Mouse (Mus musculus) lung, embryonic 16.5 days (tissue): ENCODE measurements at regions not wholly inside any gene's neighbourhood (a gene's known extent, or its start where the extent isn't known, plus 50 kb on each side); places are given as distances from the start of the nearest gene placed in this dataset.

Experiments used
- ATAC-seq: fragments of 200-750 bp; cut with Nextera tagmentation; 2 replicates; pipeline ENCODE4 v1.8.0; 2017; ENCODE audit warnings: low read depth, mild to moderate bottlenecking, moderate library complexity
- H3K27ac ChIP-seq: fragments of 300-500 bp; sonication (generic); 2 replicates; pipeline ENCODE4 v1.5.1; 2014; ENCODE audit warnings: mild to moderate bottlenecking, control low read depth, low read length
- H3K27me3 ChIP-seq: fragments of 300-500 bp; sonication (generic); 2 replicates; pipeline ENCODE4 v1.6.1; 2014; ENCODE audit warnings: low read depth, low read length, mixed read lengths; ENCODE audit not compliant: control insufficient read depth, insufficient read depth
- H3K36me3 ChIP-seq: fragments of 300-500 bp; sonication (generic); 2 replicates; pipeline ENCODE4 v1.6.1; 2014; ENCODE audit warnings: low read length; ENCODE audit not compliant: control insufficient read depth, insufficient read depth
- H3K4me1 ChIP-seq: fragments of 300-500 bp; sonication (generic); replicated peaks from 2 replicates; pipeline ENCODE4 v1.6.1; 2014; ENCODE audit warnings: low read length, mixed read lengths; ENCODE audit not compliant: control insufficient read depth, insufficient read depth
- H3K4me2 ChIP-seq: fragments of 300-500 bp; sonication (generic); 2 replicates; pipeline ENCODE4 v1.6.1; 2014; ENCODE audit warnings: low read depth, low read length, control low read depth
- H3K4me3 ChIP-seq: fragments of 300-500 bp; sonication (generic); 2 replicates; pipeline ENCODE4 v1.5.1; 2014; ENCODE audit warnings: mild to moderate bottlenecking, low read length, control low read depth
- H3K9ac ChIP-seq: fragments of 300-500 bp; sonication (generic); 2 replicates; pipeline ENCODE4 v1.6.1; 2014; ENCODE audit warnings: low read length, control low read depth
- H3K9me3 ChIP-seq: fragments of 300-500 bp; sonication (generic); 2 replicates; pipeline ENCODE4 v1.6.1; 2016; ENCODE audit warnings: low read length; ENCODE audit not compliant: control insufficient read depth
- WGBS: fragments of 180-500 bp; shearing (Covaris S2); extraction: QIAGEN DNeasy Blood & Tissue Kit; methylation state at CpG from one replicate; pipeline ENCODE4 v1.1.7; 2014; 5-methylcytosine and 5-hydroxymethylcytosine counted together

DNA sequence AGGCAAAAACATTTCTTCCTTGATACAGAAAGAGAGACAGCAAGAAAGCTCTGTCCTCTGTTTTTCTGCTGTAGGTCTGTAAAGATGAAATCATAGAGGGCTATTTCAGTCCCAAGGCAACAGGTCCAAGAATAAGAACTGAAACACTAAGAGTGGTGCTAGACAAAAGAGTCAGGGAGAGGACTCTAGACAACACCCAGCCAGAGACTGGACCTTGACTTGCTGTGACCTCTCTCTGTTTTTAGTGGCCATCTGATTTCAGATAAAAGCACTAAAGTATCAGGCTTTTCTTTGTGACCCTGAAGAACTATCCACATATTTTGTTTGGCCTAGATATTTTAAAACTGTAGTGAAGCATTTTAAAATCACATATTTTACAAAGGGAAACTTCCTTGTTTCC, 171.6 kb upstream of the Clec14a start:
- ATAC-seq = no peak
- Histone ChIP-seq H3K27me3 (no peaks in the 10 kb centered on the region), H3K4me2 (no peak overlapping the region), H3K9ac (no peak overlapping the region), H3K9me3 (no peaks in the 10 kb centered on the region), H3K4me1 (no peaks in the 10 kb centered on the region), H3K4me3 (no peak overlapping the region), H3K36me3 (no peaks in the 10 kb centered on the region), H3K27ac (no peak overlapping the region)

DNA sequence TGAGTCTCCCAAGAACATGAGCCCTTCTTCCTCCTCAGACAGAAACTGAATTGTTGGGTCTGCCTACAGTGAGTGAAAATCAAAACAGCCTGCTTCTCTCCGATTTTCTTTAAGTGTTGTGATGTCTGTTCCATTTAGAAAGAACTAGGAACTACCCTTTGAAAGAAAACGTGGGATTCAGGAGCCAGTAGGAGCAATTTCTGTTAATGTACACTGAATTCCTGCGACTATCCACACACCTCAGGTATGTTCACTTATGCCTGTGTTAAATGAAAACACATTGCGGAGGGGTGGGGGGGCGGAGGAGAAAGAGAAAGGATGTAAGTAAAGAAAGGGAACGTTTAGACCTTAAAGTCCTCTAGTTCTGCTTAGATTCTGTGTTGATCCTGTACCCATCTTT, 167.9 kb upstream of the Clec14a start:
- Histone ChIP-seq H3K36me3 (no peaks in the 10 kb centered on the region), H3K27me3 (no peaks in the 10 kb centered on the region), H3K4me3 (no peak overlapping the region), H3K4me1 (no peaks in the 10 kb centered on the region), H3K9me3 (no peaks in the 10 kb centered on the region), H3K4me2 (no peak overlapping the region), H3K9ac (no peak overlapping the region), H3K27ac (no peak overlapping the region)
- no peak for ATAC-seq
- WGBS = 70% methylated on average over 6 of the region's 6 CpGs

DNA sequence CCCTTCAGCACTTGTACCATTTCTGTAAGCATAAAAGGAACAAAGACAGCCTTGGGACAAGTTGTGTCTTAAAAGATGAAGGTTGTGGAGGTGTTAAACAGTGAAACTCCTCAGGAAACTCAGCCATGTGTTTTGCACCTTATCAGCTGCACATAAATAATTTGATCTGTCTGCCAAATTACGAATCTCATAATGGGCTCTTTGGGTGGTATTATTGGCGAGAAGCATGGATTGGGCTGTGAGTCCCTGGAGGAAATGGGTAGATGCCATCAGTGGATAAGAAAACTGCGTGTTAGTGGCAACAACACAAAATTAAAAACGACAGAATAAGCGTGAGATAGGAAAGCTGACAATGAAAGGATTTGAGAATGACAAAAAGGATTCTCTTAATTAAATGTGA, 165.4 kb upstream of the Clec14a start:
- Histone ChIP-seq H3K4me1 (no peaks in the 10 kb centered on the region), H3K9me3 (no peaks in the 10 kb centered on the region), H3K36me3 (no peaks in the 10 kb centered on the region), H3K27me3 (no peaks in the 10 kb centered on the region), H3K4me3 (no peak overlapping the region), H3K4me2 (no peak overlapping the region), H3K9ac (no peak overlapping the region), H3K27ac (no peak overlapping the region)
- no peak for ATAC-seq
- WGBS = 68% methylated on average over 5 of the region's 5 CpGs

DNA sequence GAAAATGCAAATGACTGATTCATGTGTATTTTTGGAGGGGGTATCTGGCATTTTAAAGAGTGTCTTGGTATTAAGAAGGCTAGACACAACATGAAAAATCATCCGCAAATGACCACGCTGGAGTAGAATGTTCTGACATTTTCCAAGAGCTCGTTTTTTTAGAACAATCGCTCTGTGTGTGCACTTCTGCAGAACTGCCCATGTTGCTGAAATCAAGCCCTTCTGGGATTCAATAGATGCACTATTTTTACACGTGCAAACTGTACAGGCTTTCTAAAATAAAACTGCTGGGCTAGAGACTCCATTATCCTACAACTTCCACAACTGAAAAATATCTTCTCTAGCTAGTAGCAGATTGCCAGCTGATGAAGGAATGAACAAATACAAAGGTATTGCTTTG, 160.8 kb upstream of the Clec14a start:
- 81% methylated on average over 5 of the region's 5 CpGs for WGBS
- ATAC-seq = no peak

DNA sequence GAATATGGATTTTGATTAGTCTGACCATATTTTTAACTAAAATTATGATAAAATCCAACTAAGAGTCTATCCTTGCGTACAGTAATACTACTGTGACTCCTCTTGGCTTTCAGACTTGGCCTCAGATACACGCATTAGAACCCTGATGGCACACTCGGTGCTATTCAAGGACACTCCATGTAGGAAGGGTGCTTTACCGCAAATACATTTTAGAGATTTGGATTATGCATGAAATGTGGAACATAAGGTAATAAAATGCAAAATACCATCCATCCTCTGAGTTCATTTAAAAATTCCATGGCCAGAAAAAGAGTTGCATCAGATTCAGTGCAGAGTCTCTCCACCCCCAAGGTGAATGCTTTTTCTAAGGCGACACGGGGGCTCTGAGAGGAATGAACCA, 157.7 kb upstream of the Clec14a start:
- H3K4me2 ChIP-seq = no peak overlapping the region
- no peak overlapping the region for H3K9ac ChIP-seq
- no peaks in the 10 kb centered on the region for H3K4me1 ChIP-seq
- H3K27ac ChIP-seq = no peak overlapping the region
- H3K27me3 ChIP-seq = no peaks in the 10 kb centered on the region
- ATAC-seq = no peak
- H3K36me3 ChIP-seq = no peaks in the 10 kb centered on the region
- WGBS = 90% methylated on average over 6 of the region's 6 CpGs
- no peak overlapping the region for H3K4me3 ChIP-seq
- no peaks in the 10 kb centered on the region for H3K9me3 ChIP-seq

More for the DNA sequence above, 160.8 kb upstream of the Clec14a start:
- H3K4me2 ChIP-seq = no peak overlapping the region
- H3K9ac ChIP-seq = no peak overlapping the region
- no peaks in the 10 kb centered on the region for H3K27me3 ChIP-seq
- no peaks in the 10 kb centered on the region for H3K36me3 ChIP-seq
- no peak overlapping the region for H3K4me3 ChIP-seq
- no peaks in the 10 kb centered on the region for H3K9me3 ChIP-seq
- no peaks in the 10 kb centered on the region for H3K4me1 ChIP-seq
- no peak overlapping the region for H3K27ac ChIP-seq

DNA sequence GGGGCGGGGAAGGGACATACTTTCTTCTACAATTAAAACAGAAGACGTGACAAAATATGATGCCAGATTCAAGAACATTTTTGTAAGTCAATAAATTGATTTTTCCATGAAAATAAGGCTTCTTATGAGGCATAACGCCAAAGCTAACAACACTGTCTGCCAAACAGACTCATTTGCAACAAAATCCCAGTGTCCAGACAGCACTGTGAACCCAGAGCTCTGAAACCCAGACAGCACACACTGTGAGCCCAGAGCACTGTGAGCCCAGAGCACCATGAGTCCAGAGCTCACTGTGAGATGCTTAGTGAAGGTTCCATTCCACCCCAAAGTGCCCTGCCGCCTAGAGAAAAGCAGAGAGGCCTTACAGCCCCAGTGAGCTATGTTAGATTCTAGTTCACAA, 156.9 kb upstream of the Clec14a start:
- Histone ChIP-seq H3K4me2 (no peak overlapping the region), H3K27me3 (no peaks in the 10 kb centered on the region), H3K9me3 (no peaks in the 10 kb centered on the region), H3K9ac (no peak overlapping the region), H3K36me3 (no peaks in the 10 kb centered on the region), H3K4me3 (no peak overlapping the region), H3K27ac (no peak overlapping the region), H3K4me1 (no peaks in the 10 kb centered on the region)
- no peak for ATAC-seq
- 67% methylated on average over 4 of the region's 4 CpGs for WGBS

DNA sequence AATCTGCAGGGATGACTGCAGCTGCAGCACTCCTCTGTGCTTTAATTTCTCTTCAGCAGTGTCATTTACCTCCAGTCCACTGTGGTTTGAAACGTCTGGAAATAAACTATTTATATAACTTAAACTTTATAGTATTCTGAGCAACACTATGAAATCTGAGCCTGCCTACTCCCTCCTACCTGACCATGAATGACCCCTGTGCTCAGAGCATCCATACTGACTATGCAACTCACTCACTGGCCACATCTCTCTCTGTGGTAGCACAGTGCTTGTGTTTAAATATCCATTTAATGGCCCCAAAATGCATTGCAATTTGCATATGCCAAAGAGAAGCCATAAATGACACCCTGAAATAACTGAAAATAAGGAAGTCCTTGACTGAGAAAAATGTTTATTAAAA, 154.5 kb upstream of the Clec14a start:
- no peak for ATAC-seq
- H3K4me2 ChIP-seq = no peak overlapping the region
- no peaks in the 10 kb centered on the region for H3K9me3 ChIP-seq
- H3K4me1 ChIP-seq = no peaks in the 10 kb centered on the region
- no peak overlapping the region for H3K27ac ChIP-seq
- H3K4me3 ChIP-seq = no peak overlapping the region
- H3K9ac ChIP-seq = no peak overlapping the region
- WGBS = 15% methylated on average over 1 of the region's 1 CpGs
- H3K27me3 ChIP-seq = no peaks in the 10 kb centered on the region
- no peaks in the 10 kb centered on the region for H3K36me3 ChIP-seq

DNA sequence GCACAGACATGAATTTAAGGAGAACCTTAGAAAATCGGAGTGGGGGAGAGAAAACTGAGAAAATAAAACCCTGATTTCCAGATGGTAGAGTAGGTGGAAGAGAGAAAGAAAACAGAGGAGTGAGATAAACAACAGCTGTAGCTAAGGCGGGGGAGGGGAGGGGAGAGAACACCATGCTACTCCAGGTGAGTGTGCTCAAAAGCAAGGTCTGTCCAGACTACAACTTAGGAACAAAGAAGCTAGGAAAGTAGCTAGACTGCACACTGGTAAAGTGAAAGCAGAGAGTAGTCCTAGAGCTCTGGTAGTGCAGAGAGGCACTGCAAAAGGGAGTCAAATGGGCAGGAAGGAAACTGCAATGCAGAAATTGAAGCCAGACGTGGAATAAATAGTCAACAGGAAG, 132.8 kb upstream of the Clec14a start:
- no peaks in the 10 kb centered on the region for H3K27me3 ChIP-seq
- no peaks in the 10 kb centered on the region for H3K9me3 ChIP-seq
- no peak overlapping the region for H3K4me3 ChIP-seq
- ATAC-seq = no peak
- H3K27ac ChIP-seq = no peak overlapping the region
- no peak overlapping the region for H3K9ac ChIP-seq
- no peaks in the 10 kb centered on the region for H3K36me3 ChIP-seq
- 45% methylated on average over 3 of the region's 3 CpGs for WGBS
- no peak overlapping the region for H3K4me2 ChIP-seq
- H3K4me1 ChIP-seq = no peaks in the 10 kb centered on the region

DNA sequence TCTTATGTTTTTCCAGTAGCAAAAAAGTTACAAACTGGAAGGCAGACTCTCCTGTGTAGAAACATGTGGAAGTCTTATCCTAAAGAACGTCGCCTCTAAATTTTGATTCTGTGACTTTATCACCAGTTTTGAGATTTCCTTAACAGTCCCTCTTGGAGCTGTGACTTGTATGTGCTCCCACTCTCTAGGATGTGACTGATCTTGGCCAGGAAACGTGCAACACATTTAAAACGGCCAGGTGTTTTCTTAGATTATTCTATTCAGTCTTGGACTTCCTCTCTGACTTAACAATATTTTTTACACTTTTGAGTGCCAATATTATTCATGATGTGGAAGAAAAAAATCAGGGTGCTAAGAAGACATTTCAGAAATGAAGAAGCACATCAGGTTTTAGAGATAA, 91.2 kb upstream of the Clec14a start:
- no peaks in the 10 kb centered on the region for H3K27me3 ChIP-seq
- no peak overlapping the region for H3K4me2 ChIP-seq
- no peak overlapping the region for H3K9ac ChIP-seq
- H3K9me3 ChIP-seq = no peaks in the 10 kb centered on the region
- H3K27ac ChIP-seq = no peak overlapping the region
- WGBS = 65% methylated on average over 4 of the region's 4 CpGs
- no peak overlapping the region for H3K4me3 ChIP-seq
- no peak for ATAC-seq
- H3K36me3 ChIP-seq = no peaks in the 10 kb centered on the region
- no peaks in the 10 kb centered on the region for H3K4me1 ChIP-seq

DNA sequence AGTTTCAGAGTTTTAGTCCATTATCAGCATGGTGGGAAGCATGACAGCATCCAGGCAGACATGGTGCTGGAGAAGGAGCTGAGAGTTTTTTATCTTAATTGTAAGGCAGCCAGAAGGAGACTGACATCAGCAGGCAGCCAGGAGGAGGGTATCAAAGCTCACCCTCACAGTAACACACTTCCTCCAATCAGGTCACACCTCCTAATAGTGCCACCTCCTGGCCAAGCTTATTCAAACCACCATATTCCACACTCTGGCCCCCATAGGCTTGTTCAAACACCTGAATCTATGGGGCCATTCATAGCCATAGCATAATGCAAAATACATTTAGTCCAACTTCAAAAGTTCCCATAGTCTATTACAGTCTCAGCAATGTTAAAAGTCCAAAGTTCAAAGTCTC, 65.1 kb upstream of the Clec14a start:
- H3K36me3 ChIP-seq = no peaks in the 10 kb centered on the region
- H3K27ac ChIP-seq = no peak overlapping the region
- ATAC-seq = no peak
- no peak overlapping the region for H3K4me2 ChIP-seq
- H3K9me3 ChIP-seq = no peaks in the 10 kb centered on the region
- H3K27me3 ChIP-seq = no peaks in the 10 kb centered on the region
- no peaks in the 10 kb centered on the region for H3K4me1 ChIP-seq
- H3K9ac ChIP-seq = no peak overlapping the region
- H3K4me3 ChIP-seq = no peak overlapping the region
